Mouse (Mus musculus) hindbrain, embryonic 10.5 days (tissue): ENCODE measurements around the gene Fkbp11. TPM values are rescaled to one million over a fixed set of nuclear protein-coding genes. Genes with fewer than 3 reads are reported as not detected.

ENCODE experiments used
- DNase-seq: peaks from one replicate; pipeline ENCODE4 v3.0.0-alpha.2; 2017; ENCODE audit warnings: low spot score
- H3K27ac ChIP-seq: fragments of 300-500 bp; sonication (generic); 2 replicates; pipeline ENCODE4 v1.5.1; 2016; ENCODE audit warnings: mild to moderate bottlenecking, moderate library complexity
- H3K27me3 ChIP-seq: fragments of 300-500 bp; sonication (generic); 2 replicates; pipeline ENCODE4 v1.6.1; 2016; ENCODE audit warnings: mild to moderate bottlenecking; ENCODE audit not compliant: poor library complexity, insufficient read depth, severe bottlenecking
- H3K36me3 ChIP-seq: fragments of 300-500 bp; sonication (generic); 2 replicates; pipeline ENCODE4 v1.6.1; 2016; ENCODE audit warnings: mild to moderate bottlenecking, moderate library complexity
- H3K4me1 ChIP-seq: fragments of 300-500 bp; sonication (generic); replicated peaks from 2 replicates; pipeline ENCODE4 v1.6.1; 2016; ENCODE audit warnings: mild to moderate bottlenecking
- H3K4me3 ChIP-seq: fragments of 300-500 bp; sonication (generic); 2 replicates; pipeline ENCODE4 v1.5.1; 2016; ENCODE audit warnings: mild to moderate bottlenecking, moderate library complexity
- H3K9me3 ChIP-seq: fragments of 300-500 bp; sonication (generic); 2 replicates; pipeline ENCODE4 v1.6.1; 2016; ENCODE audit warnings: mild to moderate bottlenecking, moderate library complexity
- WGBS: fragments of 180-500 bp; shearing (Covaris S2); methylation state at CpG from one replicate; pipeline ENCODE4 v1.1.7; 2016; 5-methylcytosine and 5-hydroxymethylcytosine counted together
- polyA plus RNA-seq: library from polyadenylated mRNA; unstranded; fragments of >200 nt; fragmentation: Nextera tagmentation; extraction: Ambion mirVana; gene quantifications from 2 replicates; pipeline ENCODE4 v1.2.1, GENCODE M21; 2016

Gene Fkbp11
- polyA plus RNA-seq: 12.9 and 15.9 TPM in 2 replicates

- H3K9me3 ChIP-seq: no peaks in the 10 kb centered on the region
- H3K4me3 ChIP-seq: peak within 1 kb of the TSS; percentile 66
- peak; percentile 74 for DNase-seq
- no peaks in the 10 kb centered on the region for H3K36me3 ChIP-seq
- 1% methylated on average over 39 of the region's 39 CpGs for WGBS
- H3K27me3 ChIP-seq: peaks cover 57% of the 10 kb centered on the region
- peak within 1 kb of the TSS; percentile 83 for H3K27ac ChIP-seq
- peaks cover 55% of the 10 kb centered on the region for H3K4me1 ChIP-seq
These were observed at the start of gene Fkbp11 for GRCm38 (mm10) chr15:98727443-98728321. Fkbp11 (minus strand) TSS chr15:98728198.

- Histone ChIP-seq H3K9me3 (peaks cover 3% of the 10 kb centered on the region; the same call in 1 of the 2 replicates), H3K4me3 (peak within 1 kb of the TSS; percentile 38), H3K27ac (no peak within 1 kb of the TSS), H3K36me3 (no peaks in the 10 kb centered on the region), H3K4me1 (peaks cover 52% of the 10 kb centered on the region), H3K27me3 (peaks cover 100% of the 10 kb centered on the region)
- whole genome bisulfite sequencing: under 1% methylated on average over 33 of the region's 33 CpGs
- DNase-seq: no peak
These were observed 49.8 kb upstream of the Fkbp11 start, which contains the start of gene Wnt10b for GRCm38 (mm10) chr15:98777762-98778161. Wnt10b (minus strand) TSS chr15:98778150.

- no peak overlapping the region for H3K27ac ChIP-seq
- H3K9me3 ChIP-seq: peaks cover 3% of the 10 kb centered on the region; the same call in 1 of the 2 replicates
- H3K4me1 ChIP-seq: peaks cover 59% of the 10 kb centered on the region
- 2% methylated on average over 19 of the region's 19 CpGs for WGBS
- H3K36me3 ChIP-seq: no peaks in the 10 kb centered on the region
- peak; percentile 33 for DNase-seq
- peaks cover 100% of the 10 kb centered on the region for H3K27me3 ChIP-seq
- peak overlapping the region; percentile 38 for H3K4me3 ChIP-seq
These were observed 49.1 kb upstream of the Fkbp11 start for GRCm38 (mm10) chr15:98777005-98777616.

DNA sequence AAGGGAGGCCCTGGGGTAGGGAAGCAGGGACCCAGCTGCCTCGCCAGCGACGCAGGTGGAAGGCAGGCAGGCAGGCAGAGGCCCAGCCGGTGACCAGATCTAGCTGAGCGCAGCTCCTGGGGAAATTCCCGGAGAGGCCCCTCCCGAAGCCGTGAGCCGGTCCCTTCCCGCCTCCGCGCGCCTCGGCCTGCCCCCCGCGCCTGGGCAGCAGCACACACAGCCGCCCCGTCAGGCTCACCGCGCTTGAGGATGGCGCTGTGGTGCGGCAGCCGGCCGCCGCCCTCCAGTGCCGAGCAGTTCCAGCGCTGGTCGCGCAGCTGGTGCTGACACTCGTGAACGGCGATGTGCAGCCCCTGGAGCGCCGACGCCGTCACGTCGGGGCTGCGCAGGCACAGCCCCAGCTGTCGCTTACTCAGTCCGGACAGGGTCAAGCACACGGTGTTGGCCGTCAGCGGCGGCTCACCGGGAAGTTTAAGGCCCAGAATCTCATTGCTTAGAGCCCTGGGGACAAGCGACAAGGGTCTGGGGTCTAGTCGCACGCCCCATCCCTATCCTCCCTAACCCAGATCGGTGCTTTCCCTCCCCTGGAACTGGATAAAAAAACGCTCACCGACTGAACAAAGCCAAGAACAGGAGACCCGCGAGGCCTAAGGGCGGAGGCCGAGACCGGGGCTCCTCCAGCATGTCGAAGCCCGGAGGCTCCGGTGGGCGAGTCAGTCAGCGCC, 48.4 kb upstream of the Fkbp11 start:
- Histone ChIP-seq H3K4me1 (peaks cover 62% of the 10 kb centered on the region), H3K9me3 (peaks cover 3% of the 10 kb centered on the region; the same call in 1 of the 2 replicates), H3K27ac (peak overlapping the region; percentile 43; the same call in 1 of the 2 replicates), H3K4me3 (peak overlapping the region; percentile 38), H3K27me3 (peaks cover 100% of the 10 kb centered on the region), H3K36me3 (no peaks in the 10 kb centered on the region)
- peak; percentile 64 for DNase-seq
- under 1% methylated on average over 62 of the region's 62 CpGs for WGBS

GRCm38 (mm10) chr15:98775533-98775932, 47.5 kb upstream of the Fkbp11 start:
- peaks cover 3% of the 10 kb centered on the region; the same call in 1 of the 2 replicates for H3K9me3 ChIP-seq
- 2% methylated on average over 5 of the region's 5 CpGs for WGBS
- peaks cover 58% of the 10 kb centered on the region for H3K4me1 ChIP-seq
- no peak for DNase-seq
- no peak overlapping the region for H3K27ac ChIP-seq
- no peaks in the 10 kb centered on the region for H3K36me3 ChIP-seq
- H3K27me3 ChIP-seq: peaks cover 100% of the 10 kb centered on the region
- H3K4me3 ChIP-seq: no peak overlapping the region

GRCm38 (mm10) chr15:98774096-98774495, 46.1 kb upstream of the Fkbp11 start:
- Histone ChIP-seq H3K4me1 (peaks cover 52% of the 10 kb centered on the region), H3K36me3 (no peaks in the 10 kb centered on the region), H3K9me3 (no peaks in the 10 kb centered on the region), H3K27me3 (peaks cover 100% of the 10 kb centered on the region), H3K4me3 (no peak overlapping the region), H3K27ac (no peak overlapping the region)
- peak; percentile 14 for DNase-seq
- WGBS: 4% methylated on average over 15 of the region's 15 CpGs

DNA sequence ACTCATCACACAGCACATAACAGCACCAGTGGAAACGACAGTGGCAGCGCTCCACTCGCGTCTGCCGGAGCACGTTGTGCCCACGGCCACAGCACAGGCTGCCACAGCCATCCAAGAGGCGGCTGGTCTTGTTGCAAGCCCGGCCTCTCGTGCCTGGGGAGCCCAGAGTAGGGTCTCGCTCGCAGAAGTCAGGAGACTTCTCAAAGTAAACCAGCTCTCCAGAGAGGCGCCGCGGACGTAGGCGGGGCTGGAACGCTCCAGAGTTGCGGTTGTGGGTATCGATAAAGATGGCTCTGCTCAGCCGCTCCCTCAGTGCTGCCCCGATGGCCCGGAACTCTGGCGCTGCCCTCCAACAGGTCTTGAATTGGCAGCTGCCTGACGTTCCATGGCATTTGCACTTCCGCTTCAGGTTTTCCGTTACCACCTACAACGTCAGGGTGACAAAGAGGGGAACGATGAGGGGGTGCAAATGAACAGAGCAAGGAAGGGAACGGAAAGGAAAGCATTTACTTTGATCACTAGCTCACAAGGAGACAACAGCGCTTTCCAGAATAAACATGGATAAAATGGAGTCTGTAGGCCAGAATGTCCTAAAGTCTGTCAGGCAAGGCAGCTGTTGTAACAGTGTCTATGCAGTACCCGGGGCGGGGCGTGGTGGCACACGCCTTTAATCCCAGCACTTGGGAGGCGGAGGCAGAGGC, 44.7 kb upstream of the Fkbp11 start:
- WGBS: 3% methylated on average over 36 of the region's 36 CpGs
- peaks cover 100% of the 10 kb centered on the region for H3K27me3 ChIP-seq
- peaks cover 39% of the 10 kb centered on the region for H3K4me1 ChIP-seq
- no peak overlapping the region for H3K27ac ChIP-seq
- peak; percentile 51 for DNase-seq
- no peaks in the 10 kb centered on the region for H3K9me3 ChIP-seq
- H3K36me3 ChIP-seq: no peaks in the 10 kb centered on the region
- H3K4me3 ChIP-seq: peak overlapping the region; percentile 39

GRCm38 (mm10) chr15:98771813-98772425, 43.9 kb upstream of the Fkbp11 start:
- H3K36me3 ChIP-seq: no peaks in the 10 kb centered on the region
- no peak for DNase-seq
- H3K27ac ChIP-seq: no peak overlapping the region
- peaks cover 32% of the 10 kb centered on the region for H3K4me1 ChIP-seq
- H3K27me3 ChIP-seq: peaks cover 99% of the 10 kb centered on the region
- WGBS: 6% methylated on average over 12 of the region's 12 CpGs
- H3K9me3 ChIP-seq: no peaks in the 10 kb centered on the region
- H3K4me3 ChIP-seq: peak overlapping the region; percentile 39

GRCm38 (mm10) chr15:98768259-98768658, 40.3 kb upstream of the Fkbp11 start:
- no peak overlapping the region for H3K27ac ChIP-seq
- peaks cover 21% of the 10 kb centered on the region for H3K4me1 ChIP-seq
- H3K9me3 ChIP-seq: no peaks in the 10 kb centered on the region
- 25% methylated on average over 5 of the region's 5 CpGs for WGBS
- H3K27me3 ChIP-seq: peaks cover 92% of the 10 kb centered on the region
- no peak overlapping the region for H3K4me3 ChIP-seq
- no peaks in the 10 kb centered on the region for H3K36me3 ChIP-seq
- no peak for DNase-seq

- no peak overlapping the region for H3K4me3 ChIP-seq
- 64% methylated on average over 4 of the region's 4 CpGs for WGBS
- peaks cover 6% of the 10 kb centered on the region for H3K36me3 ChIP-seq
- H3K4me1 ChIP-seq: peaks cover 25% of the 10 kb centered on the region
- peaks cover 68% of the 10 kb centered on the region for H3K27me3 ChIP-seq
- no peak for DNase-seq
- H3K9me3 ChIP-seq: no peaks in the 10 kb centered on the region
- H3K27ac ChIP-seq: no peak overlapping the region
These were observed 37.9 kb upstream of the Fkbp11 start for GRCm38 (mm10) chr15:98765929-98766328.

DNA sequence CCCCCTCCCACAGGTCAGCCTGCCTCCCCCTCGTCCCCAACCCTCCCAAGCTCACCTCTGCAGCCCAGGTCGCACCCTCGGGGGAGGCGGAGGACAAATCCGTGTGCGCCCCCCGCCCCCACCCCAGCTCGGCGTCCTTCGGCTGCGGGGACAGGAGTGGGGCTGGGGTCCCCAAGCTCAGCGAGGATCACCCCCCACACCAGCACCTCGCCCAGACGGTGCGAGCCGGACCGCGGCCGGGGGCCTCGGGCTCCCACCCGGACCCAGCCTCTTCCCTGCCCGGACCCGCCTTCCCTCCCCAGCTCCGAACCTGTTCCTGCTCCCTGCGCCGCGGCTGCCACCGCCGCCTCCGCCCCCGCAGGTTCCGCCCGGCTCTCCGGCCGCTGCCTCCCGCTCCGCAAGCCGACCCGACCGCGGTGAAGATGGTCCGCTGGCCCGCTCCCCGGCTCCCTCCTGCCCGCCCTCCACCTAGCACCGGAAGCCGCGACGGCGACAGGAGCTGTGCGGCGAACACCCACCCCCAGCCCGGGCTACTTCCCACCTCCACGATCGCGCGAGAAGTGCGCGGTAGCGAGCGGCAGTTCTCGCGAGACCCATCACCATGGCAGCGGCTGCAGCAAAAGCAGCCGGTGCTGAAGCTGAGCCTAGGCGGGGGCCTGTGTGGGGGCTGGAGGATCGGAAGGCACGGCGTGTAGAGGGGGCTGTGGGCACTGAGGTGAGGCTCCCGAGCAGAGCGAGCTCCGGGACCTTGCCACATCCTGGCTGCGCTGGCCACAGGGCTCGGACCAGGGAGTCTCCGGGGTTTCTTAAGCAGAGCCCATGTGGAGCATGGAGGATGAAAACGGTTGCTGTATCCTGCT, 34.9 kb upstream of the Fkbp11 start, which contains the start of gene Arf3:
Gene Arf3, minus strand, starts transcription at position 545 of the 860 bp plus-strand sequence.
- under 1% methylated on average over 76 of the region's 76 CpGs for WGBS
- peaks cover 38% of the 10 kb centered on the region for H3K27me3 ChIP-seq
- H3K36me3 ChIP-seq: peaks cover 36% of the 10 kb centered on the region
- peak within 1 kb of the TSS; percentile 99 for H3K4me3 ChIP-seq
- no peaks in the 10 kb centered on the region for H3K9me3 ChIP-seq
- peak; percentile 97 for DNase-seq
- peaks cover 28% of the 10 kb centered on the region for H3K4me1 ChIP-seq
- H3K27ac ChIP-seq: peak within 1 kb of the TSS; percentile 94
